Mouse (Mus musculus): ENCODE measurements at regions not wholly inside any gene's neighbourhood (a gene's known extent, or its start where the extent isn't known, plus 50 kb on each side); places are given as distances from the start of the nearest gene placed in this dataset.
A peak's percentile ranks its signal among the peaks of the same experiment; 100 is the strongest.

DNA sequence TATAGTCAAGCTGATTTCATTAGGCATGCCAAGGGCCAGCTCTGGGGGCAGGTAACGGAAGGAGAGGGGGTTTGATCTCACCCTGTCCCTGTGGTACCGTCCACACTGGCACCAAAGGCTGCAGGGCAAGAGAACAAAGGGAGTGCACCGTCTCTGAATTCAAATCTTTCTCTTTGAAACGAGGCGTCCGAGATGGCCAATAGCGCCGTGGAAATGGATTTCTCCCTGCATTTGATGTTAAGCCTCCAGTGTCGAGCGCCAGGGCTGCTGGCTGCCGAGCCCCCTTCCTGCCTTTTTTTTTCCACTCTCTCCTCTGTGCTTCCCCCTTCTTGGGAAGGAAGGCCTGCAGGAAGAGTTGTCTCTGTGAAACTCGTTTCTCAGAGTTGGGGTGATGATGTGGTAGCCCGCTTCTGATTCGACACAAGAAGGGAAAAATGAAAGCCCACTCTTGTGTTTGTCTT lies 235.5 kb downstream of the 3110018I06Rik start:
- DNase-seq, result no peak

DNA sequence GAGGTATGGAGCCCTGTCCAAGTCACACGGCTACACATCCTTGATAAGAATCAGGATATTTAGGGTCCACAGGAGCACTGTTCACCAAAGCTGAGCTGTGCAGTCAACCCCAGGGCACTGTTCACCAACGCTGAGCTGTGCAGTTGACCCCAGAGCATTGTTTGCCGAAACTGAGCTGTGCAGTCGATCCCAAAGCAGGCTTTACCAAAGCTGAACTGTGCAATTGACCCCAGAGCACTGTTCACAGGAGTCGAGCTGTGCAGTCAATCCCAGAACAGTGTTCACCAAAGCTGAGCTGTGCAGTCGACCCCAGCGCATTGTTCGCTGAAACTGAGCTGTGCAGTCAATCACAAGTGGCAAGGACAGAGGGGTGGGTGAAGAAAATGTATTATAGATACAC lies 236.0 kb downstream of the 3110018I06Rik start:
- DNase-seq, result no peak

DNA sequence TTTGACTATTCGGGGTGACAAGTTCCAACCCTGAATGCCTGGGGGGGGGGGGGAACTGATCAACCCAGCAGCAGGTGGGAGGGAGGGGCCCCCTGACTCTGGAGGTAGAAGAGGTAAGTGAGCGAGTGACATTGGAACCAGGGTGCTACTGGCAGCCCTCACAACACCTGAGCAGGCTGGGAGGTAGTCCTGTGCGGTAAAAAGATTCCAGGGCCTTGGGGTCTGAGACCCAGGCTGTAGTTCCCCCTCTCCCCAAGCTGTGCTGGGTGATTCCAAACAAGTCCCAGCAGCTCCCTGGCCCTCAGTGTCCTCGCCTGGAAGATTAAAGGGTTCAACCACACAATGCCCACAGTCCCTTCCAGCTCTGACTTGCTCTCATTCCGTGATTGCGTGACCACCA lies 240.4 kb downstream of the 3110018I06Rik start:
- no peak for DNase-seq

DNA sequence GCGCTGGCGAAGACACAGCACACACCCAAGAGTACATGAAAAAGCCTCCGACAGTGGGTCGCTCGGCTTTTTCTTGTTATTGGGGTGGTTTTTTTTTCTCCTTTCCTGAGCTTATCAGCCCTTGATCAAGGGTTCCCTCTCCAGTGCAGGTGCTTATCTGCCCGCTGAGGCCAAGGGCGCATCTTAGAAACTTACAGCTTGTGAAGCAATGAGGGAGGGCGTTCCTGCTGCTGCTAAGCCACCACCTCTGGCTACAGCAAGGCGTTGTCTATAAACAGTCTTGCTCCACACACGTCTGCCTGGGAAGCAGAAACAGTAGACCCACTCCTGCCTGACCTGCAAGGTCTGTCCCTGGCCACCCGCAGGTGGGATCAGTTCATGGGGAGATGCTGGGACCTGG lies 240.9 kb downstream of the 3110018I06Rik start:
- no peak for DNase-seq

DNA sequence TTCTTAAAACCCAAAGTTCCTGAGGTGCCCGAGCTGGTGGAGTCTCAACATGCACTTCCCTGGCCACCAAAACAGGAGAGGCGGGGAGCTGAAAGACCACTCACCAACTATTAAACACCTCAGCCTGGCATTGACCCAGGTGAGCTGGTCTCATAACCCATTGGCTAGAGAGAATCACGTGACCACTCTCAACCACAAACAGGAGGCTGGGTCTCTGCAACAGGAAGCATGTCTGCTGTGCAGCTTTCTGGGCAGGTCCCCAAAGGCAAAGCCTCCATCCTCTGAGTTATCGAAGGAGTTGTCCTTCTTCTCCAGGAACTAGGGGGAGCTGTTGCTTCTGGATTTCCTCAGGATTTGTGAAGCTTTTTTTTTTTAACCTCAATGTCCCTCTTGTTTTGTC lies 242.5 kb downstream of the 3110018I06Rik start:
- DNase-seq, result no peak

DNA sequence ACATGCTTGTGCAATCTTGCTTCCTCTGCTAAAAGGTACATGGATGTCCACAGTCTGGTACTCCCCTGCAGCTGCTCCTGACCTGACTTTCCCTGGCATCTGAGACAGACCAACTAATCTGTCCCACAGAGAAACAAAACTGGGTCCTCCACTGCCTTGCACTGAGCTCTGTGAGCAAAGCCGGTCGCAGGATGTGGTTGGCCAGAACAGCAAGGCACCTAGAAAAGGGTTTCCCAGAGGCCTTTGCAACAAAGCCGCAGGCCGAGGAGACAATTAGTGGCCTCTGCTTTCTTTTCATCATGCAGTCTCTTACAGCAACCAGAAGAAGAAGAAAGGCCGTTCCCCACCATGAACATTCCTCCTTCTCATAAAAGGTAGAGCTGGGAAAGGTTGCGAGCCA lies 246.1 kb downstream of the 3110018I06Rik start:
- DNase-seq, result no peak

DNA sequence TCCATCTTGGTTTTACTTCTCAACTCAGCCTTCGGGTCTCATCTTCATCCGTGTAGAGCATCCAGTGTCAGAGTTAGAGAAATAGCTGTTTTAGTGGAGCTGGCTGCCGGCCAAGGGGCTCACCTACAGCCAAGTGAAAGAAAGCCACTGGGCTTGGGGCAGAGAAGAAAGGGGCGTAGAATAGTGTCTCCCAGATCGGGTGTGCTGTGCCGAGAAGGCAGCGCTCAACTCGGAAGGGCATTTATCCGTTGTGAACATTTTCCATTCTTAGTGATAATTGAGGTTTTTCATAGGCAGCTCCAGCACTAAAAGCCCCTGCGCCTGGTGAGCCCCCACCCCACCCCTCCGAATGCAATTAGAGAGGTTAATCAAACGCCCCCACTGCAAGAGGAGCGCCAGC lies 254.2 kb downstream of the 3110018I06Rik start:
- DNase-seq, result no peak

DNA sequence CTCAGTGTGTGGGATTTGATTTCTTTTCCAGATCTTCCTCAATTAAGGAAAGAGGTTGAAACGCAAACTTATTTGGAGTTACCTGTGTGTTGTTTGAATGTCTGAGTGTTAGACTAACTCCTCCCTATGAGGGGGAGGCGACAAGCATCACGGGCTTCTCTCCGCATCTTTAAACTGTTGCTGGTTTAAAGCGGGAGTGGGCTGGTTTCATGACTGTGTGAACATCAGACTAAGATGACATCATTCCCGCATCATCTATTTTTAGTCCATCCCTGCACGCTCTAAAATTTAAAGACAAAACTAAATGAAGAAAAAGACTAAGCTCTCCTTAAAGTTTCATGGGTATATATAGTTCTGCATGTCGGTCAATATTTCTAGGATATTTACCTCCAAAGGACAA lies 256.4 kb downstream of the 3110018I06Rik start:
- peak; percentile 37 for DNase-seq

DNA sequence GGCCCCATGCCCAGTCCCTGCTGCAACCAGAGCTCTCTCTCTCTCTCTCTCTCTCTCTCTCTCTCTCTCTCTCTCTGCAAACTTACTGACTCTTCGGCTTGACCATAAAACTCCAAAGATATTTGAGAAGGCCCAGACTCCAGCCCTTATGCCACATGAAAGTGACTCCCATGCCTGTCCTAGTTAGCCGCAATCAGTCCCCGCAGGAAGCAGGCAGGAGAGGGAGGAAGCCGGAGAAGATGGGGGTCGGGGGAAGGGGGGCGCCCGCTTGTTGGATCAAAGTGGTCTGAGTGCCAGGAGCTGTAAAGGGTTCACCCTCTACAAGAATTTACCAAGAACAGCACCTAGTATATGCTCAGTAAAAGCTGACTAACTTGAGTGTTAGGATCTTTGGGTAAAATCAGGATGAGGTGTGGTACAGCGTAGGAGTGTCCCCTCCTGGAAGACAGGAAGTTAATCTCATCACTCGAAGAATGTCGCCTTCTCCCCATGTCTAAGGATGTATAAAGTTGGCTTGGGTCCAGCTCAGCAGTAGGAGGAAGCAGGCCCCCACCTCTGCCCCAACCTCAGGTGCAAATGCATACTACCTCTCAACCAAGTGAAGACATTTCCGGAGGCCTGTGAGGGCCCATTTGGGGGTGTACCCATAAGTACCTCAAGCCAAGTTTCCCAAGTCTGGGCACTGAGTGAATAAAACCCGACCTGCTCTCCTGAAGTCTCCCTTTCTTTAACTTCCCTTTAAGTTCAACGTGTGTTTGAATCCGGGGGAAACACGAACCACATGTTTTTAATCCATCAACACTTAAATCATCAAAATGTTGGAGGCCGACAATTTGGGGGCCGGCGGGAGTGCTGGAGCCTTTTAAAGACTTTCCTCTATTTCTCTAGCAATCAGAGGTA lies 254.7 kb downstream of the Bcl11b start:
- no peak for DNase-seq

DNA sequence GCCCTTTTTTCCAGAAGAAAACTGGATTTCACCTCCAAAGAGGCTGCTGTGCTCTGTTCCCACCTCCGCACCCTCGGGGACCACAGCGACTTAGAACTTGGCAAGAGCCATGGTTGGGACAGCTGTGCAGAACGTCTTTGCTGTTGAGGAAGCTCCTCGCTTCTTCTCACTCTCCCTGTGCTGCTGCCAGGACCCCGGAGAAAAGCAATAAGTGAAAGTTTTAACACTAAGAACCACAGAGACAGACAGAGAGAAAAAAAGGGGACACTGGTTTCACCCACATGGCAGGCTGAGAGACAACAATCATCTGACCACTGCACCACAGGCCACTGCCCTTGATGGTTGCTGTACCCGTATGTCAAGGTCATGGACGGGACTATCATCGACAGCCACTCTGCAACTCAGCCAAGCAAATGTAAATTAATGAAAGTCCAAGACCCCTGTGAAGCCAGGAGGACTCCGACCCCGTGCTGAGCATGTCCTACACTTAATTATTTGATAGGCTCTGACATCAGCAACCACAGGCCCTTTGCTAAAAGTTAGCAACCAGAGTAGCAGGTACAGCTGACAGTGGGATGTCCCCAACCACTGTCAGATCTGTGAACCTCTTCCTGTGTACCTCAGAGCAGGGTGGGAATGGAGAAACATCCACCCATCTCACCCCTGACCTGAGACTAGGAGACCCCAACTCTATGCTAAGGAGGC lies 253.9 kb downstream of the Bcl11b start:
- DNase-seq, result peak; percentile 29

DNA sequence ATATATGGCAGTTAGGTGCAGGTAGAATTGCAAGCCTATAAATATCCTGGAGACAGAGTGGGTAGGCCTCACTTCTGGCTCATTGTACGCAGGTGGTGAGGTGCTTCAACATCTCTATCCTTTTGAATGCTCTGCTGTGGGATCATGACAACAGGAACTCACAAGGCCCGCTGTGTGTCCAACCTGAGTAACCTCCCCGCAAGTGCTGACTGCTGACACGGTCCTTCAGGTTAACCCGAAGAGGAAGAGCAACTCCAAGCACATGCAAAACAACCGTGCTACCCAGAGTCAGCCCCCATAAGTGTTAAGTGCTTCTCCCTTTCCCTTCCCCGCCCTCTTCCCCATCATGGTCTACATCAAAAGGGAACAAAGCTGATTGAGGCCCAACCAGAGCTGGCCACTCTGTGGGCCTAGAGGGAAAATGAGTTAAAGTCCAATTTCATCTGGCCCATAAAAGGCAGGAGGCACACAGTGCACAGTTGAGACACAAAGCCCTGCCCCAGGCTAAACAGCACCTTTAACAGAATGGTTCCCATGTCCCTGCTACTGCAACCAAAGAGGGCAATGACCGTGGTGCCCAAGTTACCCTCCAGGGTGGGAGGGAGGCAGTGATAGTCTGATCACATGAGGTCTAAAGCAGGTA lies 253.0 kb downstream of the Bcl11b start:
- no peak for DNase-seq

DNA sequence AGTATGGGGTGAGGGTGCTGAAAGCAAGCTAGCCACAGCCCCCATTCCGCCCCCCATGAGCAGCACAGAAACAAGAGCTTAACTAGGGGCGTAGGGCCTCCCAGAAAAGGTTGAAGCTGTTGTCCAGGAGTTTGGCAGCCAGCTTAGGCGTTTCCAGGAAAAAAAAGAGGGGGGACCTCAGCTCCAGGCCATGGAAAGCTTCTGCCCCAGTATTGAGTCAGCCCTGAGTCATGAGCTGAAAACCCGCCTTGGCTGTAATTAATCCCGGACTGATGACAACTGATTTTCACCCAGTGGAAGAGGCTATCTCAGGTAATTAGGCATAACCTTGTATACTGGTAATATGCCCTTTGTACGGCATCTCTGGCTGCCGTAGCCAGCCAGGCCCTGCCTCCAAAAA lies 251.3 kb downstream of the Bcl11b start:
- no peak for DNase-seq

DNA sequence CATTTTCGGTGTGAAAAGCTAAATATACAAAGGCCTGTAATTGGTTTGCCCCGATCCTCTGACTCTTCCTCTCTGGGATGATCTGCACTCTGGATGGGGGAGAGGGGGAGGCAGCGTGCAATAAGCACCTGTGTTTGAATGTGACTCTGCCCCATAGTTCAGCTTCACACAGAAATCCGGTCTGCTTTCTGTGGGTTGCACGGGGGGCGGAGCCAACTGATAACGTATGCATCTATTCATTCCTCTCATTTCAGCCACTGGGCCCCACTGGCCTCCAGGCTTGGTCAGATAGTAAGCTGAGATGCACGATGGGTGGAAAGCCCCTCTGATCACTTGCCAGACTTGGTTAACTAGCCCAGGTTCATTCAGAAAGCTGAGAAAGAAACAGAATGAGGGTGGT lies 250.8 kb downstream of the Bcl11b start:
- no peak for DNase-seq

DNA sequence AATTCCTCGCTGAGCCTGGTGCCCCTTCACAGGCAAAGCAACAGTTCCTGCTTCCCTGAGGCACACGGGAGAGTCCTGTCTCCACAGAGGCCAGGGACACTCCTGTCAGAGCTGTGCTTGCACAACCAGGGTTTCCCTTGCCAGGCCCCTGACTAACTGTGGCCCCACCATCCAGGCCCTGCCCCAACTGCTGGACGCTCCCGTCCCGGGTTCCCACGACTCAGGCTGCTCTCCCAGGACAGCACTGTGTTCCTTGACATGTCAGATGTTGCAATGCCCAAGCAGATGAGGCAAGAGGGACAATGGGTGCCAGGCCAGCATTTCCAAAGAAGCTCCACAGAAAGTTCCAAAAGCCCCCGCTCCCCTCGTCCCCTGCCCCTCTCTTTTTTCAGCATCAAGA lies 250.4 kb downstream of the Bcl11b start:
- DNase-seq, result no peak

DNA sequence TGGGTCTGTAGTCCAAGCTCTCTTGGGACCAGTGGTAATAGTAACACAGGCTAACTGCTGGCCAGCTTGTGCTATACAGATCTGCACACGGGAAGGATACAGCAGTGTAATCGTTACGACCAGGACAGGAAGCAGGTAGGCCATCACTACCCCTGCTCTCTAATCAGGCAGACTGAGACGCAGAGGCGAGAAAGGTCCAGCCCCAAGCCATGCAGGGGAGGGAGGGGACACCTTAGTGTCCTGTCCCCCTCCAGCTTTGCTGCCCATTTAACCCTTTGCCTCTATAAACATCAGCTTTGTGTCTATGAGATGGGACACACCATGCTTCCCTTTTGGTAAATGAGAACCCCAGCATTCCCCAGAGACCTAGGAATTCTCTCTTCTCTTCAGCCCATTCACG lies 249.9 kb downstream of the Bcl11b start:
- DNase-seq, result no peak

DNA sequence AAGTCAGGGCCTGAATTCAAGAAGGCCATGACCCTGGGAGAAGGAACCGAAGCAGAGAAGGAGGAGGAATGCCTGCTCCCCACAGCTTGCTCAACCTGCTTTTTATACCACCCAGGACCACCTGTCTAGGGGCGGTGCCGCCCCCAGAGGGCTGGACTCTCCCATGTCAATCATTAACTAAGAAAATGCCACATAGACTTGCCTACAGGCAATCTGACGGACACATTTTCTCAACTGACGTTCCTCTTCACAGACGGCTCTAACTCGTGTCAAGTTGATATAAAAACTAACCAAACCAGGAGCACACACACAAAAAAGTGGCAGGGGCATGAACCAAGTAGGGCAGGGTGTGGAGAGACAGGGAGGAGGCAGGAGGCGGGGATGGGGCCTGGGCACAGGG lies 248.5 kb downstream of the Bcl11b start:
- DNase-seq, result no peak

DNA sequence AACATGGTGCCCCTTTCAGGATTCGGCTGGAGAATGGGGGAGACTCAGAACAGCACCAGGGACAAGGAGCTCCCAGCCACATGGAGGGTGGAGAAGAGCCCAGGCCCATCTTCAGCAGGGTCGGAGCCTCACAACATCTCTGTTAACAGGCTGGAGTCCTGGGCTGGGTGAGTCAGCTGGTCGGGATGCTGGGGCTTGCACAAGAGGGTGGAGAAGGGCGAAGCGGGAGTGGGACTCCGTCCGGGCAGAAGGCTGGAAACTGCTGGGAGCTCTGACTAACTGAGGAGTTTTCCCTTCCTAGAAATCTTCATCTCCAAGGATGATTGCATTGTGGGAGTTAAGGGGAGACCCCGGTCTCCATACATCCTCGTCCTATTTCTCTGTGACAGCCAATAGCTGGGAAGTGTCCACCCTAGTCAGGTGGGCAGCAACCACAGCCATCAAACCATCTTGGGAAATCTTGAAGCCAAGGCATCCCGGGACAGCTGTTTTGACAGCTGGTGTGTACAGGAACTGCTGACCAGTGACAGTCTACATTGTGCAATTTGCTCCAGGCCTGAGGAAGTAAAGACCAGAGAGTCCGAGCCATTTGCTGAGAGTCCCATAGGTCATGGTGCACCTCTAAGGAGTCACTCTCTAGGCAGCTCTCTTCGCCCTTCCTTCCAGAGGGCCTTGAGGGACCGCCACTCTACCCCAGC lies 247.4 kb downstream of the Bcl11b start:
- no peak for DNase-seq

DNA sequence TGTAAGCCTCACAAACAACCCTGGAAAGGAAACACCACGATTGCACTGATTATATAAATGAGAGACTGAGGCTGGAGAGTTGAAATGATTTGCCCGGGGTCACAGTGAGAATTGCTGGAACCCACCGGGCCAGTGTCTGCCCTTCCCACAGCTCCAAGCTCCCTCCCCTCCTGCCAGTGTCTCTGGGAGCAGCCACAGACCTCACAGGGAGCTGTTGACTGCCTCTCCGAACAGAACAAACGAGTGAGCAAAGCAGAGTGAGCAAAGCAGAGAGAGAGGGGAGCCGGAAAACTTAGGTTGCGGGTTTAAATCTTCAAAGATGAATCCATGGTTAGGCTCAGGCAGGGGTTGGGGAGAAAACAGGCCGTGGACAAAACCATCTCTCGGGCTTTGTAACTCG lies 246.2 kb downstream of the Bcl11b start:
- no peak for DNase-seq

DNA sequence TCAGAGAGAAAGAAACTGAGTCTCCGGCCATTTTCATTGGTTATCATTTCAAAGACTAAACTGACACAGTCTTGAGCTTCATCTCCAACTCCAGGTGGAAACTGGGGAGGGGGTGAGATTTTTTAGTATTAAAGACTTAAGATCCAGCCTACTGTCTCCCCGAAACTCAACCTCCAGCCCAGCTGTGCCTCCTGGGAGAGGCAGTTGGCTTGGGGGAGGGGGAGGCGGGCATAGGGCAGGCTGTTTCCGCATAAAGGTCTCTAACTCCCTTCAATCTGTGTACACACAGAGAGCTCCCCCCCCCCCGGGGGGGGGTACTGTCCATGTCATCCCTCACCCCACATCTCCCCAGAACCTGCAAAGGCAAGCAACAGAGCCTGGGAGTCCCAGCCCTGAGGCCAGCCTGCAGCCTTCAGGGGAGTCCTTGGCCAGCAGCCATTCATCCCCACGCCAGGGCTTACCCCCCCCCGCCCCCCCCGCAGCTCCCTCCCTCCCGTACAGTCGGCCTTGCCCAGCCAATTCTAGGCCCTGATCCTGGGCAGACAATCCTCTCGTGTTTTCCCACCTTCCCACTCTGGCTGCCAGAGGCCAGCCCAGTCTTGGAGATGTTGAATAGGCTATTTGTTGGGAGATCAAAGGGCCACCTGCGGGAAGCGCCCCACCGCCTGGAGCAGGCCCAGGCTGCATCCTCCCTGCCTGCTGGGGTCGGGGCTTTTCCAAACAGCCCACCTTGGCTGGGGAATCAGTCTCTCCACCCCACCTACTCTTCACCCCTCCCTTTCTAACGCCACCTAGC lies 245.2 kb downstream of the Bcl11b start:
- no peak for DNase-seq

DNA sequence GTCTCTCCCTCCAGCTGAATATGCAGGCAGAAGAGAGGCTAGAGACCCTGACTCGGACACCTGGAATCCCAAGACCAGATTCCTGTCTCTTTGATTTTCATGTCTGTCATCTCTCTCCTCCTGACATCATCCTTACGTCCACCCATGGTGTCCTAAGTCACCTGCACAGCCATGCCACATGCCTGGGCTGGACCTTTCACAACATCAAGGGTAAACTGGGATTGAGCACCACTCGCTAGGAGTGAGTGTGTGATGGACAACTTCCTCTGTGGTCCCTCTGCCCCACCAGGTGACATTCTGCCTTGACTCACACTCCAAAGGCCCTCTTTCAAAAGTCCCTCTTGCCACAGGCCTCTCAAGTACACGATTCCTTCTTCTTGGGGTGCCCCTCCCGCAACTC lies 244.1 kb downstream of the Bcl11b start:
- DNase-seq, result no peak

DNA sequence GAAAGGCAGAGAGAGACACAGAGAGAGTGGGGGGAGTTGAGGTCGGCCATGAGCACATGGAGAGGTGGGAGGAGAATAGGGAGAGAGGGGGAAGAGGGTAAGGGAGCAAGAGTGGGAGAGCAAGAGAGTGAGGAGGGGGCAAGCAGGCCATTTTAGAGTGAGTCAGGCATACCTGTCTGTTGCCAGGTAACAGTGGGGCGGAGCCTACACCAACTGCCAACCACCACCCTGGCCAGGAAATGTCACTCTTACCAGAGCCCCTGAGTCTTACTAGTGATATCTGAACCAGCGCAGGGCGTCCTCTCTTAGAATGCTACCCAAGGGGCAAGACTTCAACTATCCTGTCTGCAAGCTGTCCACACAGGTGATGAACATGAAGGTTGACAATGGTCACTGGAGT lies 243.5 kb downstream of the Bcl11b start:
- no peak for DNase-seq

DNA sequence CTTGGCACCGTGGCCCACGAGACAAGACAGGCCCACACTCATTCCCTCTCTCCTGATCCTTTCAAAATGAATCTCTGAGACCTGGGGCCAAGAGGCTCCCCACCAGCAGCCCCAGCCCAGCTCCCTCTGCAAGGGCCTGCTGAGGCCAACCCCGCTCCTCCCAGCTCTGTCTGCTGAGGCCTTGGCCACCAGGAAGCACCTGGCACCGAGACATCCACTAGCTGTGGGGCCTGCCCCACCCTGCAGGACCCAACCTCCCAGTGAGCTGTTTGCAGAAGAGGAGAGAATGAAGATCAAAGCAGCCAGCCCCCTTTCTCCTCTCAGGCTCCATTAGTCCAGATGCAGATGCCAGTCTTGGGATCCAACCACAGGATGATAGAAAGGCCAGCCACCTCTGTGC lies 241.3 kb downstream of the Bcl11b start:
- no peak for DNase-seq

All from right cerebral cortex, adult 18-20 months (tissue).